Mouse (Mus musculus): ENCODE measurements around the gene Unc5b. TPM values are rescaled to one million over a fixed set of nuclear protein-coding genes. Genes with fewer than 3 reads are reported as not detected.

Unc5b gene
- polyA plus RNA-seq, 1 experiment from 2014 or later: 7.3 TPM

DNA sequence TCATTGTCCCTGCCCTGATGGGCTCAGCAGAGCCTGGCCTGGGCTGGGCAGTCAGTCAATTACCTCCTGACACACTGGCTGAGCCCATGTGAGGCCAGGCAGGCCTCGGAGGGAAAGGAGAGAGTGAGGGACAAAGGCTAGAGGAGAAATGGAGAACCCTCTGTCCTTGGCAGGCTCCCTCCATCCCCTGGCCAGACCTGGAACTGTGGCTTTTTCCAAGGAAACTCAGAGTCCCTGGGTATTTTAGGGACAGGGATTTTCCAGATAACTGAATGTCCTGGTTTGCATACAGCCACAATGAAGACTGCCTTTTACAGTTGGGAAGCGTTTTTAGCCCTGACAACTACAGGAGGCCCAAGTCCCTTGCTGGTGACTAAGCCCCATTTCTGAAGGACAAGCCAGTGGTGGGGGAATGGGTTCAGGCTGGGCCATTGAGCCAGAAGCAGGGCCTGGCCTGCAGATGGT, 99.0 kb downstream of the Unc5b start:
- 42% methylated on average over 2 of the region's 2 CpGs for WGBS
- H3K36me3 ChIP-seq (ENCODE audit: control insufficient read depth, insufficient read depth, low read length): no peaks in the 10 kb centered on the region
- ATAC-seq (ENCODE audit: low read depth): no peak
- H3K27ac ChIP-seq (ENCODE audit: low read length): no peak overlapping the region
- H3K4me3 ChIP-seq (ENCODE audit: low read length): no peak overlapping the region
- H3K4me1 ChIP-seq (replicated peaks; ENCODE audit: control insufficient read depth, insufficient read depth, low read length): no peaks in the 10 kb centered on the region
- H3K9me3 ChIP-seq (ENCODE audit: control insufficient read depth, low read length): no peaks in the 10 kb centered on the region
- H3K4me2 ChIP-seq (ENCODE audit: low read depth, low read length): no peak overlapping the region
- 0 out of 2 replicates have a peak overlapping the region, but pooled peaks have one; percentile 11 for H3K9ac ChIP-seq (ENCODE audit: low read length)
- H3K27me3 ChIP-seq (ENCODE audit: control insufficient read depth, insufficient read depth, low read depth, low read length): no peaks in the 10 kb centered on the region

GRCm38 (mm10) chr10:60731742-60732141, 99.6 kb downstream of the Unc5b start:
- Histone ChIP-seq H3K9ac (ENCODE audit: low read length) (no peak overlapping the region), H3K27ac (ENCODE audit: low read length) (no peak overlapping the region), H3K27me3 (ENCODE audit: control insufficient read depth, insufficient read depth, low read depth, low read length) (no peaks in the 10 kb centered on the region), H3K4me3 (ENCODE audit: low read length) (no peak overlapping the region), H3K4me1 (replicated peaks; ENCODE audit: control insufficient read depth, insufficient read depth, low read length) (no peaks in the 10 kb centered on the region), H3K36me3 (ENCODE audit: control insufficient read depth, insufficient read depth, low read length) (no peaks in the 10 kb centered on the region), H3K4me2 (ENCODE audit: low read depth, low read length) (no peak overlapping the region), H3K9me3 (ENCODE audit: control insufficient read depth, low read length) (no peaks in the 10 kb centered on the region)
- ATAC-seq (ENCODE audit: low read depth): no peak
- WGBS: 32% methylated on average over 5 of the region's 5 CpGs

- ATAC-seq (ENCODE audit: low read depth): 0 out of 2 replicates have a peak, but pooled peaks have one; percentile 7
- Histone ChIP-seq H3K4me1 (replicated peaks; ENCODE audit: control insufficient read depth, insufficient read depth, low read length) (no peaks in the 10 kb centered on the region), H3K27ac (ENCODE audit: low read length) (no peak overlapping the region), H3K9me3 (ENCODE audit: control insufficient read depth, low read length) (no peaks in the 10 kb centered on the region), H3K4me2 (ENCODE audit: low read depth, low read length) (no peak overlapping the region), H3K4me3 (ENCODE audit: low read length) (no peak overlapping the region), H3K9ac (ENCODE audit: low read length) (no peak overlapping the region), H3K27me3 (ENCODE audit: control insufficient read depth, insufficient read depth, low read depth, low read length) (no peaks in the 10 kb centered on the region), H3K36me3 (ENCODE audit: control insufficient read depth, insufficient read depth, low read length) (no peaks in the 10 kb centered on the region)
- WGBS: 28% methylated on average over 5 of the region's 5 CpGs
Observed at GRCm38 (mm10) chr10:60727301-60727700, 104.1 kb downstream of the Unc5b start.

DNA sequence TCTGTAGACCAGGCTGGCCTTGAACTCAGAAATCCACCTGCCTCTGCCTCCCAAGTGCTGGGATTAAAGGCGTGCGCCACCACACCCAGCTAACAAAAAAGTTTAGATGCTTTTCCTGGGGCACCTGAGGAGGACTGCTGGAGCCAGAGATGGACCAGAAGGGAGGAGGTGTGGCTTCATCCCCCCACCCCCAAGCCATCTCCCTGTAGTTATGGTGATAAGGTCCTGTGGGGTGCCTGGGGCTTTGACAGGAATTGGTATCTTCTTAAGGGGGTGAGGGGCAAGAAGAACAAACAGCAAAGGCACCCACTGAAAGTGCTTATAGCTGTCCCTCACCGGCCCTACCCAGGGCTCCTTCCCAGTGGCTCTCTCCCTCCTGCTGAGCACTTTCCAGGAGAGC, 104.5 kb downstream of the Unc5b start:
- Histone ChIP-seq H3K27me3 (ENCODE audit: control insufficient read depth, insufficient read depth, low read depth, low read length) (no peaks in the 10 kb centered on the region), H3K36me3 (ENCODE audit: control insufficient read depth, insufficient read depth, low read length) (no peaks in the 10 kb centered on the region), H3K9ac (ENCODE audit: low read length) (no peak overlapping the region), H3K4me1 (replicated peaks; ENCODE audit: control insufficient read depth, insufficient read depth, low read length) (no peaks in the 10 kb centered on the region), H3K9me3 (ENCODE audit: control insufficient read depth, low read length) (no peaks in the 10 kb centered on the region), H3K27ac (ENCODE audit: low read length) (no peak overlapping the region), H3K4me3 (ENCODE audit: low read length) (no peak overlapping the region), H3K4me2 (ENCODE audit: low read depth, low read length) (no peak overlapping the region)
- no peak for ATAC-seq (ENCODE audit: low read depth)
- 70% methylated on average over 3 of the region's 3 CpGs for WGBS

- Histone ChIP-seq H3K4me3 (ENCODE audit: low read length) (no peak overlapping the region), H3K4me1 (replicated peaks; ENCODE audit: control insufficient read depth, insufficient read depth, low read length) (no peaks in the 10 kb centered on the region), H3K36me3 (ENCODE audit: control insufficient read depth, insufficient read depth, low read length) (no peaks in the 10 kb centered on the region), H3K9me3 (ENCODE audit: control insufficient read depth, low read length) (no peaks in the 10 kb centered on the region), H3K9ac (ENCODE audit: low read length) (no peak overlapping the region), H3K27ac (ENCODE audit: low read length) (no peak overlapping the region), H3K27me3 (ENCODE audit: control insufficient read depth, insufficient read depth, low read depth, low read length) (no peaks in the 10 kb centered on the region), H3K4me2 (ENCODE audit: low read depth, low read length) (no peak overlapping the region)
- no peak for ATAC-seq (ENCODE audit: low read depth)
- WGBS: 63% methylated on average over 6 of the region's 6 CpGs
Observed at GRCm38 (mm10) chr10:60724496-60724895, 106.9 kb downstream of the Unc5b start.

DNA sequence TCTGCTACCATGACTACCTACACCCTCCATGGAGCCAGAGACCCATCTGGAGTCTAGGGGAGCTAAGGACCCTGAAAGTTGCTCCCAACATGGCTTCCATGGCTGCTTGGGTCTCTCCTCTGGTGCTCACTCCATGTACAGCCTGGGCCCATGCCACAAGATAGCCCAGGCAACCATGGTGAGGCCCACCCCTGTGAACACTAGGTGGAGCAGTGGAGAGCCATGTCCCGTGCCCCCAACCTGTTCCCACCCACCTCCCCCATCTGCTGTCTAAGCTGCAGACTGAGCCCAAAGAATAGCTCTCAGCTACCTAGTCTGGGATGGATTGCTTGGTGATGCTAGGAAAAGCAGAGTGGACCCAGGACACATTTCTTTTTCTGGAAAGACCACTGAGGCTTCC, 108.0 kb downstream of the Unc5b start:
- Histone ChIP-seq H3K4me2 (ENCODE audit: low read depth, low read length) (no peak overlapping the region), H3K4me3 (ENCODE audit: low read length) (no peak overlapping the region), H3K4me1 (replicated peaks; ENCODE audit: control insufficient read depth, insufficient read depth, low read length) (no peaks in the 10 kb centered on the region), H3K9me3 (ENCODE audit: control insufficient read depth, low read length) (no peaks in the 10 kb centered on the region), H3K36me3 (ENCODE audit: control insufficient read depth, insufficient read depth, low read length) (no peaks in the 10 kb centered on the region), H3K27ac (ENCODE audit: low read length) (no peak overlapping the region), H3K27me3 (ENCODE audit: control insufficient read depth, insufficient read depth, low read depth, low read length) (no peaks in the 10 kb centered on the region), H3K9ac (ENCODE audit: low read length) (no peak overlapping the region)
- no peak for ATAC-seq (ENCODE audit: low read depth)
- 38% methylated on average over 1 of the region's 1 CpGs for WGBS

GRCm38 (mm10) chr10:60721640-60722039, 109.7 kb downstream of the Unc5b start:
- Histone ChIP-seq H3K27me3 (ENCODE audit: control insufficient read depth, insufficient read depth, low read depth, low read length) (no peaks in the 10 kb centered on the region), H3K4me2 (ENCODE audit: low read depth, low read length) (no peak overlapping the region), H3K36me3 (ENCODE audit: control insufficient read depth, insufficient read depth, low read length) (no peaks in the 10 kb centered on the region), H3K4me1 (replicated peaks; ENCODE audit: control insufficient read depth, insufficient read depth, low read length) (no peaks in the 10 kb centered on the region), H3K9me3 (ENCODE audit: control insufficient read depth, low read length) (no peaks in the 10 kb centered on the region), H3K9ac (ENCODE audit: low read length) (no peak overlapping the region), H3K4me3 (ENCODE audit: low read length) (no peak overlapping the region), H3K27ac (ENCODE audit: low read length) (no peak overlapping the region)
- whole genome bisulfite sequencing: 56% methylated on average over 12 of the region's 12 CpGs
- no peak for ATAC-seq (ENCODE audit: low read depth)

- Histone ChIP-seq H3K9me3 (ENCODE audit: control insufficient read depth, low read length) (no peaks in the 10 kb centered on the region), H3K9ac (ENCODE audit: low read length) (no peak overlapping the region), H3K27ac (ENCODE audit: low read length) (no peak overlapping the region), H3K4me1 (replicated peaks; ENCODE audit: control insufficient read depth, insufficient read depth, low read length) (no peaks in the 10 kb centered on the region), H3K4me2 (ENCODE audit: low read depth, low read length) (no peak overlapping the region), H3K4me3 (ENCODE audit: low read length) (no peak overlapping the region), H3K36me3 (ENCODE audit: control insufficient read depth, insufficient read depth, low read length) (peaks cover 6% of the 10 kb centered on the region), H3K27me3 (ENCODE audit: control insufficient read depth, insufficient read depth, low read depth, low read length) (no peaks in the 10 kb centered on the region)
- no peak for ATAC-seq (ENCODE audit: low read depth)
- WGBS: 78% methylated on average over 5 of the region's 5 CpGs
Observed at GRCm38 (mm10) chr10:60720461-60720860, 110.9 kb downstream of the Unc5b start.

DNA sequence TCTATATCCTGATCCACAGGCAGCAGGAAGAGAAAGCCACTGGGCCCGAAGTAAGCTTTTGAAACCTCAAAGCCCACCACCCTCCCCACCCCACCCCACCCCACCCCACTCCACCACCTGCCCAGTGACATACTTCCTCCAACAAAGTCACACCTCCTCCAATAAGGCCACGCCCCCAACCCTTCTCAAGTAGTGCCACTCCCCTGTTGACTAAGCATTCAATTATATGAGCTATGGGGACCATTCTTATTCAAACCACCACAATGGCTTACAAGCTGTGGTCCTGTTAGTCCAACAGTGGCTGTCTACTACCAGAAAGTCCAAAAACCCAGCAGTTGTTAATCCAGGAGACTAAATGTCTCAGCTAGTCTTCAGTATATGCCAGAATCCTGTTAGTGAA, 112.9 kb downstream of the Unc5b start:
- no peak for ATAC-seq (ENCODE audit: low read depth)
- H3K4me2 ChIP-seq (ENCODE audit: low read depth, low read length): no peak overlapping the region
- WGBS: 70% methylated on average over 2 of the region's 2 CpGs
- H3K9me3 ChIP-seq (ENCODE audit: control insufficient read depth, low read length): no peaks in the 10 kb centered on the region; the same call in 1 of the 2 replicates
- no peak overlapping the region for H3K4me3 ChIP-seq (ENCODE audit: low read length)
- H3K9ac ChIP-seq (ENCODE audit: low read length): no peak overlapping the region
- H3K27ac ChIP-seq (ENCODE audit: low read length): no peak overlapping the region
- H3K36me3 ChIP-seq (ENCODE audit: control insufficient read depth, insufficient read depth, low read length): peaks cover 18% of the 10 kb centered on the region
- no peaks in the 10 kb centered on the region for H3K4me1 ChIP-seq (replicated peaks; ENCODE audit: control insufficient read depth, insufficient read depth, low read length)
- H3K27me3 ChIP-seq (ENCODE audit: control insufficient read depth, insufficient read depth, low read depth, low read length): no peaks in the 10 kb centered on the region

DNA sequence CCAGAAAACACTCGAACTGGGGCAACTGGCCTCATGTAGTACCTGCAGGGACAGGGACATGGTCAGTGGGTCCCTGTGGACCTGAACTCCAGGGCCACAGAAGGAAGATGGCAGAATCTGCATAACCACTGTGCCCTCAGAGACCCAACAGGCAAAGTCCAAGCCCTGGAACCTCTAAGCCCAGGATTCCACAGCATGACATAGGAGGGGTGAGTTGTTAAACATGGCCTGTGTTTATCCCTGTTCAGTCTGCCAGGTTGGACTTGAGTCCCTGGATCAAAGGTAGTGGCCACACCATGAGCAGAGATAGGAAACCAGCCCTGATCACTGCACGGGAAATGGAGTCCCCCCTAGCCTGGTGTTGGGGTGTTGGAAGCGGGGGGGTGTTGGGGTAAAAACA, 114.9 kb downstream of the Unc5b start:
- H3K9ac ChIP-seq (ENCODE audit: low read length): no peak overlapping the region
- peaks cover 18% of the 10 kb centered on the region for H3K36me3 ChIP-seq (ENCODE audit: control insufficient read depth, insufficient read depth, low read length)
- 78% methylated on average over 3 of the region's 3 CpGs for WGBS
- no peaks in the 10 kb centered on the region for H3K4me1 ChIP-seq (replicated peaks; ENCODE audit: control insufficient read depth, insufficient read depth, low read length)
- no peak overlapping the region for H3K4me3 ChIP-seq (ENCODE audit: low read length)
- H3K4me2 ChIP-seq (ENCODE audit: low read depth, low read length): no peak overlapping the region
- no peaks in the 10 kb centered on the region; the same call in none of the 2 replicates for H3K9me3 ChIP-seq (ENCODE audit: control insufficient read depth, low read length)
- H3K27me3 ChIP-seq (ENCODE audit: control insufficient read depth, insufficient read depth, low read depth, low read length): no peaks in the 10 kb centered on the region
- H3K27ac ChIP-seq (ENCODE audit: low read length): no peak overlapping the region
- ATAC-seq (ENCODE audit: low read depth): no peak
